Mouse (Mus musculus) heart, embryonic 15.5 days (tissue): Measurements from ENCODE around the gene Arhgap29. TPM values are rescaled to one million over a fixed set of nuclear protein-coding genes. Genes with fewer than 3 reads are reported as not detected.

Source experiments
- ATAC-seq: fragments of 200-750 bp; cut with Nextera tagmentation; replicated peaks from 2 replicates; pipeline ENCODE4 v1.8.0; 2017; ENCODE audit warnings: low read depth, moderate TSS enrichment; ENCODE audit not compliant: insufficient number of reproducible peaks, insufficient read depth, low FRiP score
- H3K27ac ChIP-seq: fragments of 300-500 bp; sonication (generic); 2 replicates; pipeline ENCODE4 v1.5.1; 2015; ENCODE audit warnings: mild to moderate bottlenecking, inconsistent platforms
- H3K27me3 ChIP-seq: fragments of 300-500 bp; sonication (generic); 2 replicates; pipeline ENCODE4 v1.6.1; 2015; ENCODE audit warnings: inconsistent platforms
- H3K36me3 ChIP-seq: fragments of 300-500 bp; sonication (generic); 2 replicates; pipeline ENCODE4 v1.6.1; 2015; ENCODE audit warnings: mild to moderate bottlenecking, inconsistent platforms
- H3K4me1 ChIP-seq: fragments of 300-500 bp; sonication (generic); replicated peaks from 2 replicates; pipeline ENCODE4 v1.6.1; 2015; ENCODE audit warnings: inconsistent platforms
- H3K4me2 ChIP-seq: fragments of 300-500 bp; sonication (generic); 2 replicates; pipeline ENCODE4 v1.6.1; 2015; ENCODE audit warnings: inconsistent platforms, mild to moderate bottlenecking, moderate library complexity
- H3K4me3 ChIP-seq: fragments of 300-500 bp; sonication (generic); 2 replicates; pipeline ENCODE4 v1.5.1; 2015; ENCODE audit warnings: mild to moderate bottlenecking, inconsistent platforms
- H3K9ac ChIP-seq: fragments of 300-500 bp; sonication (generic); 2 replicates; pipeline ENCODE4 v1.6.1; 2015; ENCODE audit warnings: mild to moderate bottlenecking, inconsistent platforms
- H3K9me3 ChIP-seq: fragments of 300-500 bp; sonication (generic); replicated peaks from 2 replicates; pipeline ENCODE4 v1.6.1; 2016; ENCODE audit warnings: inconsistent platforms
- WGBS: fragments of 180-500 bp; shearing (Covaris S2); methylation state at CpG from one replicate; pipeline ENCODE4 v1.1.7; 2015; ENCODE audit warnings: mixed read lengths; 5-methylcytosine and 5-hydroxymethylcytosine counted together
- polyA plus RNA-seq: library from polyadenylated mRNA; unstranded; fragments of >200 nt; fragmentation: Nextera tagmentation; extraction: Ambion mirVana; gene quantifications from 2 replicates; pipeline ENCODE4 v1.2.1, GENCODE M21; 2015

Arhgap29 gene
- polyA plus RNA-seq, 1 experiment from 2014 or later = 45.3 TPM

DNA sequence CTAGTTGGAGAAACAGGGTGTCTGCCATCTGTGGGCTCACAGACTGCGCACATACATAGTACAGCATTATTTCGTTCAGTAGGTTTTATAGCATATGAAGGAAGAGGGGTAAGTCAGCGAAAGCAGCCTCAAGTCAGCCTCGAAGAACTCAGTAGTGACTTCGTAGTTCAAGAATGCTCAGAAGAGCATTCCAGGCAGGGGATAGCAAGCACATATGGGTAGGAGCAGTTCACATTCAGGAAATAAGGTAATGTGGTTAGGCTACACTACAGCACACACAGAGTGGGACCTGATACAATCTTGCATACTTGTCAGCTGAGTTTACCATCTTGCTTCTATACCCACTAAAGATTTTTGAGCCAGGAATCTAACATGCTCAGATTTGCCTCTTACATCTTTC, 58.0 kb downstream of the Arhgap29 start:
- Histone ChIP-seq H3K9ac (no peak overlapping the region), H3K4me3 (no peak overlapping the region), H3K36me3 (peaks cover 81% of the 10 kb centered on the region), H3K4me1 (0 out of 2 replicates have a peak, but pooled peaks cover 2% of the 10 kb centered on the region), H3K27ac (no peak overlapping the region), H3K27me3 (no peaks in the 10 kb centered on the region), H3K4me2 (no peak overlapping the region), H3K9me3 (no peaks in the 10 kb centered on the region)
- ATAC-seq = no peak
- WGBS = 59% methylated on average over 5 of the region's 5 CpGs

DNA sequence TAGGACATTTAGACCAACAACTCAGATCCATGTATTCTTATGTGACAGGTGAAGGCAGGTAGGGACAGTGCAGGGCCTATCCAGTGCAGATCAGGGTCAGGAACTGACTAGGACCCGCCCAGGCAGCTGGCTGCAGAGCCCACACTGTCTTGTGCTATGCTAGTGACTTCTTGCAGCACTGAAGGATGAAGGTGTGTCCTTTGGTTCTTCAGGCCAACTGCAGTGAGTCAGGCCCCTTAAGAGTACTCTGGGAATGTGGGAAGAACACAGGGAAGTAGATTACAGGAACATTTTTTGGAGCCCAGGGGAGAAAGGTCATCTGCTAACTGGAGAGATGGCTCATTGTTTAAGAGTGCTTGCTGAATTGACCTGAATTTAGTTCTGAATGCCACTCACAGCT, 60.1 kb downstream of the Arhgap29 start:
- peaks cover 78% of the 10 kb centered on the region for H3K36me3 ChIP-seq
- H3K4me2 ChIP-seq = no peak overlapping the region
- ATAC-seq = no peak
- 0 out of 2 replicates have a peak, but pooled peaks cover 2% of the 10 kb centered on the region for H3K4me1 ChIP-seq
- H3K27ac ChIP-seq = no peak overlapping the region
- no peaks in the 10 kb centered on the region for H3K27me3 ChIP-seq
- 85% methylated on average over 1 of the region's 1 CpGs for WGBS
- no peak overlapping the region for H3K4me3 ChIP-seq
- H3K9ac ChIP-seq = no peak overlapping the region
- H3K9me3 ChIP-seq = no peaks in the 10 kb centered on the region

DNA sequence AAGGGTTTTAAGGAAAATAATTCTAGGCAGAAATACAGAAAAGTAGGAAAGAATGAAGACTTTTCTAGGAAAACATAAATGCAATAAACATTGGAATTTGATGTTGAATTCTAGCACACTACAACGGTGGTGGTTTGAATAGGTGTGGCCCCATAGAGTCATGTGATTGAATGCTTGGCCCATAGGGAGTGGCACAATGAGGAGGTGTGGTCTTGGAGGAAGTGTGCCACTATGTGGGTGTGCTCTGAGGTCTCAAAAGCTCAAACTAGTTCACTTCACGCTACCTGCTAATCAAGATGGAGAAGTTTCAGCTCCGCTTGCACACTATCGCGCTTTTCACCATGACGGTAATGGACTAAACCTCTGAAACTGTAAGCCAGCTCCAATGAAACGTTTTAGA, 66.1 kb downstream of the Arhgap29 start:
- H3K9ac ChIP-seq = no peak overlapping the region
- H3K4me3 ChIP-seq = no peak overlapping the region
- WGBS = 95% methylated on average over 7 of the region's 7 CpGs
- H3K9me3 ChIP-seq = no peaks in the 10 kb centered on the region
- H3K27ac ChIP-seq = no peak overlapping the region
- H3K4me2 ChIP-seq = no peak overlapping the region
- no peaks in the 10 kb centered on the region for H3K4me1 ChIP-seq
- no peak for ATAC-seq
- no peaks in the 10 kb centered on the region for H3K27me3 ChIP-seq
- peaks cover 32% of the 10 kb centered on the region for H3K36me3 ChIP-seq

DNA sequence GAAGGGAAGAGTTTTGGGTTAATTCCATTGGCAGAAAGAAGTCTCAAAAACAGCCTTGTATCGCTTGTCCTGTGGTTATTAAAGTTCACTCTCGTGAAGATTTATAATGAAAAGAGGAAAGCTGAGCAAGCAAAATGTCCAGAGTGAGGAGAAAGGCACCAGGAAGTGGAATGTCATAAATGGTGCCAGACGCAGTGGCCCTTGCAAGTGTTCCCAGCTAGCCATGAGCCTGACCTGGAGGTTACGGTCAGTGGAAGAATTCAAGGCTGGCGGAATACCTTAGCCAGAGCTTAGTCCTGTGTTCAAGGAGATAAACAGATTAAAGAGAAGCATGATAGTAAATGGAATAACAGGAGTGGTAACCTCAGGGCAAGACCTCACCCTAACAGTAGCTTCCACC, 66.8 kb downstream of the Arhgap29 start:
- no peak for ATAC-seq

DNA sequence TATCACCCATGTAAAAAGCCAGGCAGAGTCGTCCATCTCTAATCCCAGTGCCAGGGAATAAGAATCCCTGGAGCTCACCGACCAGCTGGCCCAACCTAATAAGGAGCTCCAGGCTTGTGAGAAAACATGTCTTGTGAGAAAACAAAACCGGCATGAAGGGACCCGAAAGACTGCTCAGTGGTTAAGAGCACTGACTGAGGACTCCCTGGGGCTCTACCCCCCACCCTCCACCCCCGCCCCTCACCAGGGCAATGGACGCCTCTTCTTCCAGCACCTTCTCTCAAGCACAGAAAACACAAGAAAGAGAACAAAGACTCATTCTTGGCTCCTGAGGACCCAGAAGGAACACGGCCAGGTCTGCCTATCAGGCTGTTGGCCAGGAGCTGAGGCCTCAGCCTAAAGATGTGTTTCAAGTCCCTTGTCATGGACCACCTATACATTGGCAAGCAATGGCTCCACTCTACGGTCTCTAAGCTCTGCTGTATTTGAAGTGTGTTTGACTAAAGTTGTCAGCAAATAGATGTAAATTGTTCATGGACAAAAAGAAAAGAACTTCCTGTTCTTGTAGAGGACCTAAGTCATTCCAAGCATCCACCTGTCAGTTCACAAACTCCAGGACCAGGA, 68.8 kb downstream of the Arhgap29 start:
- Histone ChIP-seq H3K4me3 (no peak overlapping the region), H3K9me3 (no peaks in the 10 kb centered on the region), H3K27ac (no peak overlapping the region), H3K4me2 (no peak overlapping the region), H3K27me3 (no peaks in the 10 kb centered on the region), H3K36me3 (peaks cover 10% of the 10 kb centered on the region; the same call in 1 of the 2 replicates), H3K9ac (no peak overlapping the region), H3K4me1 (no peaks in the 10 kb centered on the region)
- 84% methylated on average over 8 of the region's 8 CpGs for WGBS
- no peak for ATAC-seq

More for the DNA sequence above, 66.8 kb downstream of the Arhgap29 start:
- Histone ChIP-seq H3K27ac (no peak overlapping the region), H3K27me3 (no peaks in the 10 kb centered on the region), H3K4me3 (no peak overlapping the region), H3K4me2 (no peak overlapping the region), H3K9me3 (no peaks in the 10 kb centered on the region), H3K4me1 (no peaks in the 10 kb centered on the region), H3K36me3 (peaks cover 26% of the 10 kb centered on the region), H3K9ac (no peak overlapping the region)
- 90% methylated on average over 5 of the region's 5 CpGs for WGBS

DNA sequence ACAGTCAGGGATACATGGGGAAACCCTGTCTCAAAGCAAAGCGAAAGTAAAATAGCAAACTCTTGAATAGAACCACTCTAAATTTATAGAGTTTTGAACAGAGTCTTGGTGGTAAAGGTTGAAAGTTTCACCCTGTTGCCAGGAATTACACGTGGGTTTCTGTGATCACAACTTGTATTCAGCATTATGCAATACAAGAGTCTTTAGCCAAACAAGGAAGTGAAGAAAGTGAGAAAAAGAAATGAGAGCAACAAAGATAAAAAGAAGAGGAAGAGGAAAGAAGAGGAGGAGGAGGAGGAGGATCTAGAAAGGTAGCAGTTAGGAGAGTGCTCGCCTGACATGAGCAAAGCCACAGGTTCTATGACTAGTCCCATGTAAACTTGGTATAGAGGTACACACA, 70.0 kb downstream of the Arhgap29 start:
- ATAC-seq = no peak
- H3K4me3 ChIP-seq = no peak overlapping the region
- H3K4me1 ChIP-seq = peaks cover 6% of the 10 kb centered on the region; the same call in 1 of the 2 replicates
- no peaks in the 10 kb centered on the region for H3K9me3 ChIP-seq
- H3K27me3 ChIP-seq = no peaks in the 10 kb centered on the region
- no peak overlapping the region for H3K4me2 ChIP-seq
- H3K9ac ChIP-seq = no peak overlapping the region
- 0 out of 2 replicates have a peak, but pooled peaks cover 3% of the 10 kb centered on the region for H3K36me3 ChIP-seq
- no peak overlapping the region for H3K27ac ChIP-seq
- 74% methylated on average over 3 of the region's 3 CpGs for WGBS

DNA sequence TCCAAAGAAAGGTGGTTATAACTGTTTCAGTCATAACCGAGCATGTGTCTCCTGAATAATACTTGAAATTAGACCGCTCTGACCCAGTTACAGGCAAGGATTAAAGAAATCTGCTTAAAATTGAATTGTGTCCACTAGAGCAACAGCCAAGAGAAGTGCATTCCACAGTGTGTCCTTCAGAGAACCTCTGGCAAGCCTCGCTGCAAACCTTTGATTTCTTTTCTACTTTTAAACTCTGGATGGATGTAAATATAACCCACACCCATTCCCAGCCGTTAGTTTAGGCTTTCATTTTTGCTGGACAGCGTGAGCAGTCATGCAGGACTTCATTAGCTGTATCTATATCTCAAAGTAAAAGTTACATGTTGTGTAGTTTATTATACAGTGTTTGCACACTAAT, 74.3 kb downstream of the Arhgap29 start:
- Histone ChIP-seq H3K4me2 (peak overlapping the region; percentile 39), H3K27me3 (no peaks in the 10 kb centered on the region), H3K4me1 (peaks cover 8% of the 10 kb centered on the region; the same call in 1 of the 2 replicates), H3K36me3 (no peaks in the 10 kb centered on the region), H3K9me3 (no peaks in the 10 kb centered on the region), H3K9ac (no peak overlapping the region), H3K4me3 (no peak overlapping the region), H3K27ac (peak overlapping the region; percentile 77)
- no peak; the same call in 1 of the 2 replicates for ATAC-seq
- WGBS = 38% methylated on average over 5 of the region's 5 CpGs

DNA sequence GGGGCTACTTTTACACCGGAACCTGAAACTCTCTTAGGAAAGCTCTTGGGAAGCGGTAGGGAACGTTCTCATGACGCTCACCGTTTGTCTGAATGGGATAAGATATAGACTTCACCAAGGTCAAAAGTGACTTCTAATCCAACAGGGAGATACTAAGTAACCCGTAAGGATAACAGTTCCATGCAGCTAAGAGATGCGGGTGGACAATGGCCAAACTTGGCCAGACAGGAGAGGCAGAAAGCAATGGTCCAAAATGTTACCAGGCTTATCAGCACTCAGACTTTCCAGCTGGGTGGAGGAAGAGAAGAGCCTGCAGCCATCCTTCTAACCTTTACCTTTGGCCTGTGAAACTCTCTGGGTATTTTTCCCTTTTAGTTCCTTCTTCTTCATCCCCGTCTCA, 75.4 kb downstream of the Arhgap29 start:
- Histone ChIP-seq H3K27me3 (no peaks in the 10 kb centered on the region), H3K4me3 (no peak overlapping the region), H3K9me3 (no peaks in the 10 kb centered on the region), H3K9ac (no peak overlapping the region), H3K36me3 (no peaks in the 10 kb centered on the region), H3K4me2 (no peak overlapping the region), H3K4me1 (peaks cover 11% of the 10 kb centered on the region), H3K27ac (peak overlapping the region; percentile 77; the same call in 1 of the 2 replicates)
- no peak for ATAC-seq
- WGBS = 57% methylated on average over 8 of the region's 8 CpGs

DNA sequence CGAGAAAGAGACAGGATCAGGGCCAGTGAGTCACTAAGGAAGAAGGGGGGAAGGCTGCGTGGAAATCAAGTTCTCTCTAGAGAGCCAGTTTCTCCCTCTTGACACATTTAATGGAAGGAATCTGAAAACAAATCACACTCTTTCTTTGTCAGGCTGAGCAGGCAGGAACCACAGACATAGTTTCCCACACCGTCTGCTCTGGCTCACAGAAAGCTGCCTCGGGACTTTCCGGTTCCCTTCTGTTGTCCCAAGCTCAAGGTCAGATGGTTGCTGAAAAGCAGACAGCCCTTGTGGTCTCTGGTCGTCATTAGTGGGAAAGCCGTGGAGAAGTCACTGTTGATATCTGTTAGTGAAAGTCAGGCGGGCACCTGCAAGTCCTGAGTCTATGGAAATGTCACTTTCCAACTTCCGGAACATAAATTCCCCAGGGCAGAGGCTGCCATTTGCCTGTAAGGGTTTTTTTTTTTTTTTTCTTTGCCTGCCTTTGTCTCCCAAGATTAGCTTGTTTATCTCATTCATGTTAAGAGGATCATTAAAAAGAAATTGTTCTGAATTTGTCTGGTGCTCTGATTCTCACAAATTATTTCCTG, 81.0 kb downstream of the Arhgap29 start:
- H3K27me3 ChIP-seq = no peaks in the 10 kb centered on the region
- H3K27ac ChIP-seq = peak overlapping the region; percentile 71
- WGBS = 22% methylated on average over 9 of the region's 9 CpGs
- H3K36me3 ChIP-seq = no peaks in the 10 kb centered on the region
- 0 out of 2 replicates have a peak, but pooled peaks have one; percentile 53 for ATAC-seq
- H3K4me3 ChIP-seq = no peak overlapping the region
- peak overlapping the region; percentile 21; the same call in 1 of the 2 replicates for H3K9ac ChIP-seq
- no peaks in the 10 kb centered on the region for H3K9me3 ChIP-seq
- peaks cover 20% of the 10 kb centered on the region for H3K4me1 ChIP-seq
- H3K4me2 ChIP-seq = no peak overlapping the region

DNA sequence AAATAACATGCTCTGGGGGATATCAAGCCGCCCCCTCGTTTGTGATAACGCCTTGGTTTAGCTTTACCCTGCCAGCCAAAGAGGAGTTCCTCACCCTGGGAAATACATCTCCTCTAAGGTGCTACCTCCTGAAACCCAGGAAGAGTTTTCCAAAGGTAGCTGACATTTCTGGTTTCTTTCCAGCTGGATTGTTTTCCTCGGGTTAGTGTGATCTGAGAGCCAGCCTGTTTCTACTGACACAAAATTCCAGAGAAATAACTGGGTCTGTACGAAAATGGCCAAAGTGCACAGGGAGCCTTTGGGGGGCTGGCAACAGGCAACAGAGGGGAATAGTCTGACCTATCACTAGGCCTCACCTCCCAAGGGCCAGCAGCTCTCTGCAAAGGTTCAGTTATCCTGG, 81.9 kb downstream of the Arhgap29 start:
- Histone ChIP-seq H3K9me3 (no peaks in the 10 kb centered on the region), H3K36me3 (no peaks in the 10 kb centered on the region), H3K27me3 (no peaks in the 10 kb centered on the region), H3K4me2 (no peak overlapping the region), H3K9ac (no peak overlapping the region), H3K4me1 (peaks cover 23% of the 10 kb centered on the region), H3K4me3 (no peak overlapping the region), H3K27ac (peak overlapping the region; percentile 71)
- no peak for ATAC-seq
- WGBS = 44% methylated on average over 5 of the region's 5 CpGs

DNA sequence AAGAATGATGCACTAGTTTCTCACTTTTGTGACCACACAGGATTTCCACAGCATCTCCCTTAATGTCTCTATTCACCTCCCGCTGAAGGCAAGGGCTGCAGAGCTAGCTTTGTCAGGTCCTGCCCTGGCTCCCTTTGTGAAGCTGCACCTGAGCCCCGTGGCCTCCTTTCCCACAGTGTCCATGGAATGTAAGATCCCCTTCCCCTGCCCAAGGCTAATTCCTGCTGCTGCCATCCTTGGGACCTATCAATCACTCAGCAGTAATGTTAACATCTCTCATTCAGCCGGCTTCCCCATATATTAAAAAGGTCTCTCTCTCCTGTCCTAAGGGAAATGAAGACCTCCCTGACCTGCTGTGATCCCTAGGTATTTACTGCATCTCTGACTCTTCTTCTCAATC, 82.8 kb downstream of the Arhgap29 start:
- no peak overlapping the region for H3K27ac ChIP-seq
- no peak overlapping the region for H3K4me3 ChIP-seq
- no peaks in the 10 kb centered on the region for H3K9me3 ChIP-seq
- H3K9ac ChIP-seq = no peak overlapping the region
- no peak overlapping the region for H3K4me2 ChIP-seq
- H3K4me1 ChIP-seq = peaks cover 23% of the 10 kb centered on the region
- H3K36me3 ChIP-seq = no peaks in the 10 kb centered on the region
- WGBS = 63% methylated on average over 3 of the region's 3 CpGs
- ATAC-seq = no peak
- no peaks in the 10 kb centered on the region for H3K27me3 ChIP-seq

DNA sequence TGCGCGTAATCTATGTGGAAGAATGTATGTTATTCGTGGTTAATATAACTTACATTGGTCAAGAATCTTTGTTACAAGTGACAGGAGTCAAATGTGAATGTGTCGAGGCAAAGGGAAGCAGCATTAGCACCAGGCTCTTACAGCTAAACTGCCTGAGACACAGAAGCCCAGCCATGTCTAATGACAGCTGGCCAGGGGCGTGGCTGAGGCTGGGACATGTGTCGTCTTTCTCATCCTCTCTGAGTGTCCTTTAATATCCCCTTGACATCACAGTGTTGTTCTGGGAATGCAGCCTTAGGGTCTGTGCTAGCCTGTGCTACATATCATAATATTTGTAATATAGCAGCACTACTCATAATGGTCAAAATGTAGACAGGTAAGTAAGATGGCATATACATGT, 88.2 kb downstream of the Arhgap29 start:
- H3K4me1 ChIP-seq = peaks cover 26% of the 10 kb centered on the region
- no peaks in the 10 kb centered on the region for H3K9me3 ChIP-seq
- H3K4me2 ChIP-seq = no peak overlapping the region
- no peak overlapping the region for H3K9ac ChIP-seq
- H3K27ac ChIP-seq = no peak overlapping the region
- WGBS = 80% methylated on average over 6 of the region's 6 CpGs
- H3K27me3 ChIP-seq = no peaks in the 10 kb centered on the region
- H3K4me3 ChIP-seq = no peak overlapping the region
- no peak for ATAC-seq
- H3K36me3 ChIP-seq = no peaks in the 10 kb centered on the region
